Mouse (Mus musculus): Measurements from ENCODE around the gene Taf5l. TPM values are rescaled to one million over a fixed set of nuclear protein-coding genes. Genes with fewer than 3 reads are reported as not detected.

Gene Taf5l
- polyA plus RNA-seq, 1 experiment = 45.3 TPM

GRCm38 (mm10) chr8:124011989-124012586, 9.1 kb downstream of the Taf5l start:
- Histone ChIP-seq H3K4me1 (ENCODE audit: control insufficient read depth, insufficient read depth, low read length) (no peaks in the 10 kb centered on the region; the same call in 1 of the 2 replicates), H3K36me3 (ENCODE audit: control insufficient read depth, insufficient read depth, low read length) (peaks cover 2% of the 10 kb centered on the region), H3K4me3 (ENCODE audit: control insufficient read depth, low read depth, low read length) (no peak overlapping the region), H3K27me3 (ENCODE audit: control insufficient read depth, insufficient read depth, low read length) (no peaks in the 10 kb centered on the region), H3K27ac (ENCODE audit: control insufficient read depth, insufficient read depth, low read depth, low read length) (no peak overlapping the region)
- TF ChIP-seq POLR2A (IDR thresholded peaks at IDR 0.05; ENCODE audit: control insufficient read depth, low read depth, low read length) (no peak), CTCF (IDR thresholded peaks at IDR 0.05; ENCODE audit: control insufficient read depth, insufficient read depth, insufficient replicate concordance, low read depth, low read length) (no peak)

GRCm38 (mm10) chr8:124011580-124011979, 9.6 kb downstream of the Taf5l start:
- Histone ChIP-seq H3K4me1 (ENCODE audit: control insufficient read depth, insufficient read depth, low read length) (no peaks in the 10 kb centered on the region; the same call in 1 of the 2 replicates), H3K4me3 (ENCODE audit: control insufficient read depth, low read depth, low read length) (no peak overlapping the region), H3K27ac (ENCODE audit: control insufficient read depth, insufficient read depth, low read depth, low read length) (no peak overlapping the region), H3K27me3 (ENCODE audit: control insufficient read depth, insufficient read depth, low read length) (no peaks in the 10 kb centered on the region), H3K36me3 (ENCODE audit: control insufficient read depth, insufficient read depth, low read length) (peaks cover 2% of the 10 kb centered on the region)
- TF ChIP-seq POLR2A (IDR thresholded peaks at IDR 0.05; ENCODE audit: control insufficient read depth, low read depth, low read length) (no peak), CTCF (IDR thresholded peaks at IDR 0.05; ENCODE audit: control insufficient read depth, insufficient read depth, insufficient replicate concordance, low read depth, low read length) (no peak)

GRCm38 (mm10) chr8:124007829-124008228, 13.4 kb downstream of the Taf5l start:
- no peak overlapping the region for H3K27ac ChIP-seq (ENCODE audit: control insufficient read depth, insufficient read depth, low read depth, low read length)
- no peaks in the 10 kb centered on the region for H3K4me1 ChIP-seq (ENCODE audit: control insufficient read depth, insufficient read depth, low read length)
- no peaks in the 10 kb centered on the region for H3K27me3 ChIP-seq (ENCODE audit: control insufficient read depth, insufficient read depth, low read length)
- TF ChIP-seq POLR2A (IDR thresholded peaks at IDR 0.05; ENCODE audit: control insufficient read depth, low read depth, low read length) = no peak
- H3K4me3 ChIP-seq (ENCODE audit: control insufficient read depth, low read depth, low read length) = no peak overlapping the region
- H3K36me3 ChIP-seq (ENCODE audit: control insufficient read depth, insufficient read depth, low read length) = peaks cover 4% of the 10 kb centered on the region

- Histone ChIP-seq H3K4me3 (ENCODE audit: control insufficient read depth, low read depth, low read length) (no peak overlapping the region), H3K36me3 (ENCODE audit: control insufficient read depth, insufficient read depth, low read length) (peaks cover 4% of the 10 kb centered on the region), H3K27me3 (ENCODE audit: control insufficient read depth, insufficient read depth, low read length) (no peaks in the 10 kb centered on the region), H3K4me1 (ENCODE audit: control insufficient read depth, insufficient read depth, low read length) (no peaks in the 10 kb centered on the region), H3K27ac (ENCODE audit: control insufficient read depth, insufficient read depth, low read depth, low read length) (no peak overlapping the region)
- TF ChIP-seq CTCF (IDR thresholded peaks at IDR 0.05; ENCODE audit: control insufficient read depth, insufficient read depth, insufficient replicate concordance, low read depth, low read length) (no peak), POLR2A (IDR thresholded peaks at IDR 0.05; ENCODE audit: control insufficient read depth, low read depth, low read length) (no peak)
Observed at GRCm38 (mm10) chr8:124002546-124003108, 18.6 kb downstream of the Taf5l start.

GRCm38 (mm10) chr8:123999568-123999967, 21.6 kb downstream of the Taf5l start:
- Histone ChIP-seq H3K4me3 (ENCODE audit: control insufficient read depth, low read depth, low read length) (no peak overlapping the region), H3K36me3 (ENCODE audit: control insufficient read depth, insufficient read depth, low read length) (peaks cover 2% of the 10 kb centered on the region), H3K27ac (ENCODE audit: control insufficient read depth, insufficient read depth, low read depth, low read length) (no peak overlapping the region), H3K4me1 (ENCODE audit: control insufficient read depth, insufficient read depth, low read length) (no peaks in the 10 kb centered on the region), H3K27me3 (ENCODE audit: control insufficient read depth, insufficient read depth, low read length) (no peaks in the 10 kb centered on the region)
- TF ChIP-seq CTCF (IDR thresholded peaks at IDR 0.05; ENCODE audit: control insufficient read depth, insufficient read depth, insufficient replicate concordance, low read depth, low read length) (no peak), POLR2A (IDR thresholded peaks at IDR 0.05; ENCODE audit: control insufficient read depth, low read depth, low read length) (no peak)

- H3K4me3 ChIP-seq (ENCODE audit: control insufficient read depth, low read depth, low read length) = no peak overlapping the region
- no peak overlapping the region for H3K27ac ChIP-seq (ENCODE audit: control insufficient read depth, insufficient read depth, low read depth, low read length)
- TF ChIP-seq POLR2A (IDR thresholded peaks at IDR 0.05; ENCODE audit: control insufficient read depth, low read depth, low read length) (no peak), CTCF (IDR thresholded peaks at IDR 0.05; ENCODE audit: control insufficient read depth, insufficient read depth, insufficient replicate concordance, low read depth, low read length) (no peak)
- no peaks in the 10 kb centered on the region for H3K27me3 ChIP-seq (ENCODE audit: control insufficient read depth, insufficient read depth, low read length)
- H3K4me1 ChIP-seq (ENCODE audit: control insufficient read depth, insufficient read depth, low read length) = no peaks in the 10 kb centered on the region
- H3K36me3 ChIP-seq (ENCODE audit: control insufficient read depth, insufficient read depth, low read length) = no peaks in the 10 kb centered on the region; the same call in 1 of the 2 replicates
Observed at GRCm38 (mm10) chr8:123993997-123994396, 27.2 kb downstream of the Taf5l start.

- H3K27ac ChIP-seq (ENCODE audit: control insufficient read depth, insufficient read depth, low read depth, low read length) = no peak overlapping the region
- no peak overlapping the region for H3K4me3 ChIP-seq (ENCODE audit: control insufficient read depth, low read depth, low read length)
Observed at GRCm38 (mm10) chr8:123993597-123993996, 27.6 kb downstream of the Taf5l start.

More at GRCm38 (mm10) chr8:123993597-123993996, 27.6 kb downstream of the Taf5l start:
- Histone ChIP-seq H3K27me3 (ENCODE audit: control insufficient read depth, insufficient read depth, low read length) (no peaks in the 10 kb centered on the region), H3K4me1 (ENCODE audit: control insufficient read depth, insufficient read depth, low read length) (no peaks in the 10 kb centered on the region), H3K36me3 (ENCODE audit: control insufficient read depth, insufficient read depth, low read length) (no peaks in the 10 kb centered on the region; the same call in 1 of the 2 replicates)
- TF ChIP-seq CTCF (IDR thresholded peaks at IDR 0.05; ENCODE audit: control insufficient read depth, insufficient read depth, insufficient replicate concordance, low read depth, low read length) = no peak
- TF ChIP-seq POLR2A (IDR thresholded peaks at IDR 0.05; ENCODE audit: control insufficient read depth, low read depth, low read length) = no peak

Measured in testis, adult 2 months (tissue).